Mouse (Mus musculus): Measurements from ENCODE around the gene Chil3.
"Not testable (repeated sequence)": the region's sequence is repeated elsewhere in the genome, so short reads cannot be mapped to it uniquely, and the experiment has no call there.

Gene Chil3

DNA sequence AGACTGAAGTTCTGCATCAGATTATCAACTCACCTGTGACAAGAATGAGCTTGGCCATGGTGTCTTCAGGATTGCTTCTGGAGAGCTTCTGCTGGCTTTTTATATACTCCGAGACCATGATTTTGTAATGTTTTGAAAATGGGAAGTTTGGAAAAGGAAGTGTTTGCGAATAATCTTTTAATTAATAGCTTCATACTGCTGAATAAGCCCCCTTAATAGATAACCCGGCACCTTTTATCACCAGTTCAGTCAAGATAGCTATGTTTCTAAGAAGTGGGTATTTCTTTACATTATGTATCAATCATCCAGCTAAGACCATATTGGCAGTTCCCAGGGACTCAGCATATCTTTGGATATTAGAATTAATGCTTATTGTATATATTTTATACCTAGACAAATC is at the start of gene Chil3:
Chil3 (minus strand) TSS at position 101 of the 400 bp plus-strand sequence.
- no peak for DNase-seq (ENCODE audit: low spot score)

DNA sequence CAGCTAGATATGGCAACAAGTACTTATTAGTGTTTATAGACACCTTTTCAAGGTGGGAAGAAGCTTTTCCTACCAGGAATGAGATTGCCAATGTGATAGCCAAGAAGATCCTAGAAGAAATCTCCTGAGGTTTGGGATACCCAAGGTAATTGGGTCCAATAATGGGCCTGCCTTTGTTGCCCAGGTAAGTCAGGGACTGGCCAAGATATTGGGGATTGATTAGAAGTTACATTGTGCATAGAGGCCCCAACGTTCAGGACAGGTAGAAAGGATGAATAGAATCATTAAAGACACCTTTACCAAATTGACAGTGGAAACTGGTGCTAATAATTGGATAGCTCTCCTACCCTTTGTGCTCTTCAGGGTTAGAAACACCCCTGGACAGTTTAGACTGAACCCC is 30.7 kb upstream of the Chil3 start:
- not testable (repeated sequence) for DNase-seq (ENCODE audit: low spot score)

DNA sequence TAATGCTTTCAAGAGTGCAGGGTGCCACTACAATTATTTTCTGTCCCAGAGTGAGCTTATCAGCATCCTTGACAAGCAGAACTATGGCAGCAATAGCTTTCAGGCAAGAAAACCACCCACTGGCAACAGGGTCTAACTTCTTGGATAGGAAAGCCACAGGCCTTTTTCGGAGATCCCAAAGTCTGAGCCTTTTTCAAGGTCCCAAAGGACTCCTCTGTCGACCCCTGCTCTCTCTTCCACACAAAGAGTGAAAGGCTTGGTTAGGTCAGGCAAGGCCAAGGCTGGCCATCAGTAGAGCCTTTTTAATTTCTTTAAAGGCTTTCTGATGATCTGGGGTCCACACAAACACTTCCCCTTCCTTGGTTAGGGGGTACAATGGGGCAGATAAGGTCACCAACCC is 29.9 kb upstream of the Chil3 start:
- not testable (repeated sequence) for DNase-seq (ENCODE audit: low spot score)

DNA sequence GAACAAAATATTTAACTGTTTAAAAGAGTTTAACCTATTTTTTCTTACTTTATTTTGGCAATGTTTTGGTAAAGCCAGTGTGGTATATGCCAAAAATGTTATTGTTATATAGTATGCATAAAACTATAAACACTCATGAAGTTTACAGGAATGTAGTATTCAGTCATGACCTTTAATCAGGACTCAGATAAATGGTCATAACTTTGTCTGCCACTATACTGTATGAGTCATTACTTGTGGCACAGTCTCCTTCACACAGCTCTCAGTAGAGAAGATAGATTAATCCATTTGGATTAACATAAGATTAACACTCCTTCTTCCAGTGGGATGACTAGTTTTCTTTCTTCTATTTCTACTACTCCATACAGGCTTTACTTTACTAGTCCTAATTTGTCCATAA is 28.9 kb upstream of the Chil3 start:
- no peak for DNase-seq (ENCODE audit: low spot score)

DNA sequence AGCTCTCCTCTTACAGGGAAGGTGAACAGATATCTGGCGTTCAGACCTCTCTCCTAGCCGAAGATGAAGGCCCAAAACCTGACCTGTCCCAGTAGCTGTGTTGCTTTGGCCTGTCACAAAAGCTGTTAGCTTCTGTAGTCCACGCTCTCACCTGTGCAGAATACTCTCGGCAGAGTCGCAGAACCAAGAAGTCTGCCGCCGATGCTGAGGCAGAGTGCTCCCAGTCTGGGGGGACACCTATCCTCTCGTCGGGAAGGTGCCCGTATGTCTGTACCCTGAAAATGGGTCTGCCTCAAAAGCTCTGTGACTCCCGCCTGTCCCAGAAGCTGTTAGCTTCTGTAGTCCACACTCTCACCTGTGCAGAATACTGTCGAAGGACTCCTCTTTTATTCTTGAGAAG is 28.1 kb upstream of the Chil3 start:
- DNase-seq (ENCODE audit: low spot score): no peak

DNA sequence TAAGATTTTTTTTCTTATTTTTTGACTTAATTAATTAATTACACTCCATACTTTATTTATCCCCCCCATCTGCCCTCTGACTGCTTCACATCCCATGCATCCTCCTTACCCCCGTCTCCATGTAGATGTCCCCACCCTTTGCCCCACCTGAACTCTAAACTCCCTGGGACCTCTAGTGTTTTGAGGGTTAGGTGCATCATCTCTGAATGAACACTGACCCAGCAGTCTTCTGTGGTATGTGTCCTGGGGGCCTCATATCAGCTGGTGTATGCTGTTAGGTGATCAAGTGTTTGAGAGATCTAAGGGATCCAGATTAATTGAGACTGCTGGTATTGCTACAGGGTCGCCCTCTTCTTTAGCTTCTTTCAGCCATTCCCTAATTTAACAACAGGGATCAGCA is 20.6 kb upstream of the Chil3 start:
- DNase-seq (ENCODE audit: low spot score): no peak

DNA sequence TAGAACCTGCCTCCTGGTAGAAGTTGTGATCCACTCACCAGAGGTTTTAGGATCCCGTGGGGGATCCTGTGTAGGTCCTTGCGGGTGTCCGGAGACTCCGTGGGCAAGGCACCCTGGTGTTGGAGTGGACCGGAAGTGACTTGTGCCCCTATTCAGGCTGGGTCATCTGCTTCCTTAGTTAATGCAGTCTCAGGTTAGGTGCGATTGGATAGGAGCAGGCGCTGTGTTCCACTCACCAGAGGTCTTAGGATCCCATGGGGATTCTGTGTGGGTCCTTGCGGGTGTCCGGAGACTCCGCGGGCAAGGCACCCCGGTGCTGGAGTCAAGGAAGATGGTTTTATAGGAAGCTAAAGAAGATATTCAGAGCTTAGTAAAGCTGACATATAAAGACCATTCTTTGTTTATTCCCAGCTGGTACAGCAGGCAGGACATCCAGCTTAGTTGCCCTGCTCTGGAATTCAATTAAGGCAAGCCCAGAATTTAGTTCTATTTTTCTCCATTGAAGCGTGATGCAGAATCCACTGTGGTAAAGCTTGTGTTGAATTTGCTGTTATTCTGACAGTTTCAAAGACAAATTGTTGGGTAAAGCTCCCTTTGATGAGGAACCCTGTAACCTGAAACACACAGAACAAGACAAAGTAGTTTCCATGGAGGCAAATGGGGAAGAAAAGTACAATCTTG is 10.3 kb upstream of the Chil3 start:
- no peak for DNase-seq (ENCODE audit: low spot score)

DNA sequence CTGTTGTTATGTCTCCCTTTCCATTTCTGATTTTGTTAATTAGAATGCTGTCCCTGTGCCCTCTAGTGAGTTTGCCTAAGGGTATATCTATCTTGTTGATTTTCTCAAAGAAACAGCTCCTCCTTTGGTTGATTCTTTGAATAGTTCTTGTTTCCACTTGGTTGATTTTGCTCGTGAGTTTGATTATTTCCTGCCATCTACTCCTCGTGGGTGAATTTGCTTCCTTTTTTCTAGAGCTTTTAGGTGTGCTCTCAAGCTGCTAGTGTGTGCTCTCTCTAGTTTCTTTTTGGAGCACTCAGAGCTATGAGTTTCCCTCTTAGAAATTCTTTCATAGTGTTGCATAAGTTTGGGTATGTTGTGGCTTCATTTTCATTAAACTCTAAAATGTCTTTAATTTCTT is 7.6 kb upstream of the Chil3 start:
- DNase-seq (ENCODE audit: low spot score): peak; percentile 20

DNA sequence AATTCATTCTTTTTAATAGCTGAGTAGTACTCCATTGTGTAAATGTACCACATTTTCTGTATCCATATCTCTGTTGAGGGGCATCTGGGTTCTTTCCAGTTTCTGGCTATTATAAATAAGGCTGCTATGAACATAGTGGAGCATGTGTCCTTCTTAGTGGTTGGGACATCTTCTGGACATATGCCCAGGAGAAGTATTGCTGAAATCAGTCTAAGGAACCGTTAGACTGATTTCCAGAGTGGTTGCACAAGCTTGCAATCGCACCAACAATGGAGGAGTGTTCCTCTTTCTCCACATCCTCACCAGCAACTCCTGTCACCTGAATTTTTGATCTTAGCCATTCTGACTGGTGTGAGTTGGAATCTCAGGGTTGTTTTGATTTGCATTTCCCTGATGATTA is 5.1 kb upstream of the Chil3 start:
- peak; percentile 51 for DNase-seq (ENCODE audit: low spot score)

DNA sequence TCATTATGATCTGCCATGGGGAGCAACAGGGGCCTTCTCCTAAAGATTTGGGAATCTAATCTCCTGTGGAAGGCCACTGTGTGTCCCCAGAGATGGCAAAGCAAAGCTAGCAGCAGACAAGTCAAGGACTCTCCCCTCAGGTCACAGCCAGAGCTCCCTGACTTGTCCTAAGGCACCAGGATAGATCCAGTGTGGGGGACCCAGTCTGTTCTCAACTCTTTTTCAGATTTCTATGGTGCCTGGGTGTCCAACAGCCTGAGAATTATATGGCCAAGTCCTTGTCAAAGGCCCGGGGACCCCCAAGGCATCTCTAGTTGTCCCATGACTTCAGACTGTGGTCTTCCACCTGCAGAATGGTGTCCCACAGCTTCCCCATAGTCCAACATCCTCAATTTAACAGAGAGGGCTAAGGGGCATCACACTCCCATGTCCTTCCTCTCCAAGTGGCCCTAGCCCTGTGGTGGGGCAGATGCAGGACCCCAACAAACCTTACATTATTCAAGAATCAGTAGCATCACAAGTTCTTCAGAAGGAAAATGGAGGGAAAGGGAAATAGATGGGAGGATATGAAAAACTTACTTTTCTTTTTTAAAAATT is 3.9 kb upstream of the Chil3 start:
- DNase-seq (ENCODE audit: low spot score): no peak

DNA sequence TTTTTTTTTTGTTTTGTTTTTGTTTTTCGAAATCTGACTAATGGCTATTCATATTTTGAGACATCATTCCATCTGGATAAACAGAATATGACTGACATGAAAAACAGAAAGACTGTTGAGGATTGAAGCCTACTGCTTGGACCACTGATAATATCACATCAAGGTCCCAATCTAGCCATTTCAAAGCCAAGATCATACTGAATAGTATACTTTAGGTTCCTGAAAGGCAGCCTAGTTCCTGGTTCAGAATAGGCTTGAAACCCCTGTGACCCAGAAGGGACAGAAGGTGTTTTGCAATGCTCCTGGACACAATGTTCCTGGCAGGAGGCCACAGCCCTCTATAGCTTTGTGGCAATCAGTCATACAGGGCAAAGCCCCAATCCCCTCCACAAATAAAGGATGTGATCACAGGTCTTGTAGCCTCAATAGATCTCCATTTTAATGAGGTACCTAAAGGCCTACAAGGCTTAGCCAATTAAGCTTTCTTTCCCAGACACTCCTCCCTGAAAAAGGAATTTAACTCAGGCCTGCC is 3.2 kb upstream of the Chil3 start:
- DNase-seq (ENCODE audit: low spot score): peak; percentile 70

DNA sequence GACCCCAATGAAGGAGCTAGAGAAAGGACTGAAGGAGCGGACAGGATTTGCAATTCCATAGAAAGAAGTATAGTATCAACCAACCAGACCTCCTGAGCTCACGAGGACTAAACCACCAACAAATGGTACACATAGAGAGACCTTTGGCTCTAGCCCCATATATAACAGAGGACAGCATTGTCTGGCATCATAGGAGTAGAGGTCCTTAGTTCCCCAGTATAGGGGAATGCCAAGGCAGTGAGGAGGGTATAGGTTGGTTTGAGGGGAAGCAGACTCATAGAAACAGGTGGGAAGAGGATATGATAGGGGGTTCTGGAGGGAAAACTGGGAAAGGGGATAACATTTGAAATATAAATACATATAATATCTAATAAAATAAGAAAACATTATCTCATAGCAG is 13.0 kb downstream of the Chil3 start:
- DNase-seq (ENCODE audit: low spot score): no peak

DNA sequence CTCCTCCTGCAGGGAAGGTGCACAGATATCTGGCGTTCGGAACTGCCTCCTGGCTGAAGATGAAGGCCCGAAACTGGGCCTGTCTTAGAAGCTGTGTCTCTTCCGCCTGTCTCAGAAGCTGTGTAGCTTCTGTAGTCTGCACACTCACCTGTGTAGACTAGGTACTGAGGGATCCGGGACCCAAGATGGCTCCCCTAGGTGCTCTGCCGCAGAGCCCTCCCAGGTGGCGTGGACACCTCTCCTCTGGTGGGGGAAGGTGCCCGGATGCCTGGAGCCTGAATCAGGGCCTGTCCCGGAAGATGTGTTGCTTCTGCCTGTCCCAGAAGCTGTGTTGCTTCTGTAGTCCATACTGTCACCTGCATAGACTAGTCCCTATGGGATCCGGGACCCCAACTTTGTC is 23.3 kb downstream of the Chil3 start:
- no peak for DNase-seq (ENCODE audit: low spot score)

DNA sequence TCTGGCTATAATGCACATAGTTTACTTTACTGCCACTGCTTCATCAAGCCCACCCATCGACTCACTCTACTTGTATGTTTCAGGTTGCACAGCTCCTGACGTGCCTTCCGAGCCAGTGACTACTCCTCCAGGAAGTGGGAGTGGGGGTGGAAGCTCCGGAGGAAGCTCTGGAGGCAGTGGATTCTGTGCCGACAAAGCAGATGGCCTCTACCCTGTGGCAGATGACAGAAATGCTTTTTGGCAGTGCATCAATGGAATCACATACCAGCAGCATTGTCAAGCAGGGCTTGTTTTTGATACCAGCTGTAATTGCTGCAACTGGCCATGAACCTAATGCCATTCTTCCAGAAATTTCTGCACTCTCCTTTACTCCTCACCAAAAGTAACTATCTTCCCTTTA is 35.7 kb downstream of the Chil3 start:
- no peak for DNase-seq (ENCODE audit: low spot score)

DNA sequence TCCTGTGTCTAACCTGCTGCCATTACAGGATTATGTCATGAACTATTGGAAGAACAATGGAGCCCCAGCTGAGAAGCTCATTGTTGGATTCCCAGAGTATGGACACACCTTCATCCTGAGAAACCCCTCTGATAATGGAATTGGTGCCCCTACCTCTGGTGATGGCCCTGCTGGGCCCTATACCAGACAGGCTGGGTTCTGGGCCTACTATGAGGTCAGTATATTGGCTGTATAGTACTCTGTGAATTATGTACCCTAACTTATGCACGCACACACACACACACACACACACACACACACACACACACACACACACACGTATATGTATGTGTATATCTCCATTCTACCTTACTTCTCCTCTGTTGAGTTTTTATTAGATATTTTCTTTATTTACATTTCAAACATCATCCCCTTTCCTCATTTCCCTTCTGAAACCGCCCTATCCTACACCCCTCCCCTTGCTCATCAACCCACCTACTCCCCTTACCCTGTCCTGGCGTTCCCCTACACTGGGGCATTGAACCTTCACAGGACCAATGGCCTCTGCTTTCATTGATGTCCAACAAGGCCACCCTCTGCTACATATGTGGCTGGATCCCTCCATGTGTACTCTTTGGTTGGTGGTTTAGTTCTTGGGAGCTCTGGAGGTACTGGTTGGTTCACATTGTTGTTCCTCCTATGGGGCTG is 38.4 kb downstream of the Chil3 start:
- DNase-seq (ENCODE audit: low spot score): no peak

DNA sequence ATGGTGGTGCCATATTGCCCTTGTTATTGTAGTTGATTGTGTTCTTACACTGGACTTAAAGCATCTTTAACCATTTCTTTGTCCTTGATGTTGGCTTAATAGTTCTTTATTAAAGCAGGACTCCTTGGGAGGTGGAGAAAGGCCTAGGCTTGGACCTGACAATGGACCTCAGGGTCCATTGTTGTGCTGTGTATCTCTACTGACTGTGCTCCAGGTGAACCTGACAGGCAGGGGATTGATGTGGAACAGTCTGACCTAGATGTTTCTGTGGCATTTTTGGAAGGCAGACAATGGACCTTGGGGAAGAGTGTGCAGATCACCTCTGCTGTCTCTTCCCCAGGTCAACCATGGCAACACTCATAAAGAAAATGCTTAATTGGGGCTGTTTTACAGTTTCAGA is 40.4 kb downstream of the Chil3 start:
- DNase-seq (ENCODE audit: low spot score): no peak

DNA sequence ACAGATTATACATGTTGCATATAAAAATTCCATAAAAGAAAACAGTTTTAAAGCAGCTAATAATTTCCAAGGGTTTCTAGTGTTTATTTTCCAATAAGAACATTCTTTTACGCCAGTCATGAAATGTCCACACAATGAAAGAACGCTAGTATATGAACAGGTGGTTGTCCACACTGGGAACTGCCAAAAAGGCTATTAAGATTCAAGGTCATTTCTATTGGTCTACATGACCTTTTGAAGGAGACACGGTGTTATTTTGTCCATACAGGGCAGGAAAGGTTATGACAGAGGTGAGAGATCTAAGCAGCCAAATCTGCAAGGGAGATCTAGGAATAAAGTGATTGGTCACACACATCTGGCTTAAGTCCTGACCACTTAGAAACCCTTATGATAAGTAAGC is 54.4 kb downstream of the Chil3 start, which contains the start of gene Chia1:
Chia1 (plus strand) TSS at position 301 of the 400 bp plus-strand sequence.
- DNase-seq (ENCODE audit: low spot score): peak; percentile 35

All from lung, postnatal 25 days (tissue).